In the genomic region with DNA sequence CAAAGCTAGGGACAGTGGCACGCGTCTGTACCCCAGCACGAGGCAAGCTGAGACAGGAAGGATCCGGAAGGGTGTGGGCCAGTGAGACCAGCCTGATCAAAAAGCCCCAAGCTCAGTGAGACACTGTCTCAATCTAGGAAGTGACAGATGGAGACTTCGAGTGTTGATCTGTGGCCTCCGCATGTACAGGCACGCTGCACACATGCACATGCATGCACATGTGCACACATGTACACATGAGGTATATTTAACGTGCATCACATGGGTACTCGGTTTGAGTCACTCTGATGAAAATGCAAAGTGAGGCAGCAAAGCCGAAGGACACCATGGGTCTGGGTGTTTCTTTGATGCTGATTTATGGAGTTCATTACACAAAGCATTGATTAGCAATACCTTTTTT, we compare ENCODE assay signal across 22 mouse cellular contexts.
DNase-seq lines count a peak whose midpoint lies in the region; ATAC-seq and TF ChIP-seq lines count a peak whose summit lies in the region.
"Had no signal": no experiment of that assay in that cellular context is flagged by ENCODE, and none has a peak within 500 bp of the region (broad histone marks: within the 10 kb centered on the region; RNA-seq: fewer than 3 reads in every experiment).

No protein-coding gene starts in this region.

- in situ Hi-C loops in CH12.LX (cut with MboI; ENCODE audit: low pct_ligation_motif_present, low pct_unique_long_range_greater_than_20kb, low sequenced_read_pairs): no loop called here

- no peak for TF ChIP-seq EP300 in CH12.LX (IDR thresholded peaks at IDR 0.05; ENCODE audit: low read length)

- TF ChIP-seq POLR2A in CH12.LX (IDR thresholded peaks at IDR 0.05; ENCODE audit: low read depth, low read length): no peak

- no peaks in the 10 kb centered on the region for H3K36me3 ChIP-seq in hindbrain, embryonic 15.5 days
- H3K36me3 ChIP-seq in hindbrain, embryonic 10.5 days: no peaks in the 10 kb centered on the region
- H3K36me3 ChIP-seq in CH12.LX (replicated peaks in 1 of 2; ENCODE audit: control insufficient read depth in 1 of 2, insufficient read depth in 1 of 2, low read length in 1 of 2): no peaks in the 10 kb centered on the region
- H3K36me3 ChIP-seq in kidney, embryonic 14.5 days (ENCODE audit: control insufficient read depth, insufficient read depth, low read length): no peaks in the 10 kb centered on the region
- H3K36me3 ChIP-seq: G1E had no signal

- H3K79me2 ChIP-seq in CH12.LX (replicated peaks; ENCODE audit: control insufficient read depth, extremely low read depth, insufficient read depth, poor library complexity, severe bottlenecking): no peaks in the 10 kb centered on the region

- peaks cover 6% of the 10 kb centered on the region; the same call in 1 of the 2 replicates for H3K4me1 ChIP-seq in hindbrain, embryonic 15.5 days (replicated peaks)
- H3K4me1 ChIP-seq in hindbrain, embryonic 10.5 days (replicated peaks): no peaks in the 10 kb centered on the region
- H3K4me1 ChIP-seq in CH12.LX (ENCODE audit: control insufficient read depth in 1 of 2, insufficient read depth in 2 of 2): peaks cover 15 to 19% of the 10 kb centered on the region in 2 experiments
- H3K4me1 ChIP-seq in kidney, embryonic 14.5 days (ENCODE audit: control insufficient read depth, insufficient read depth, low read length): no peaks in the 10 kb centered on the region

- no peaks in the 10 kb centered on the region for H3K27me3 ChIP-seq in hindbrain, embryonic 15.5 days
- H3K27me3 ChIP-seq in hindbrain, embryonic 10.5 days (ENCODE audit: insufficient read depth, poor library complexity, severe bottlenecking): no peaks in the 10 kb centered on the region
- H3K27me3 ChIP-seq in CH12.LX (replicated peaks): no peaks in the 10 kb centered on the region
- H3K27me3 ChIP-seq in kidney, embryonic 14.5 days (ENCODE audit: control insufficient read depth, insufficient read depth, low read length): no peaks in the 10 kb centered on the region
- H3K27me3 ChIP-seq: Patski had no signal

- dilution Hi-C loops in CH12.LX (cut with MboI; ENCODE audit: extremely low pct_ligation_motif_present, extremely low pct_unique_long_range_greater_than_20kb, low sequenced_read_pairs): no loop called here

- DNase-seq in heart, adult 11 months: peak; percentile 63
- DNase-seq in heart, postnatal 25 days (ENCODE audit: low spot score): no peak
- no peak for DNase-seq in hindbrain, embryonic 10.5 days (ENCODE audit: low spot score)
- DNase-seq in layer of hippocampus, adult 2 months (ENCODE audit: low spot score in 2 of 2): no peak
- DNase-seq in layer of hippocampus, adult 11-12 months (ENCODE audit: low spot score): no peak
- DNase-seq in CH12.LX (ENCODE audit: extremely low read depth): no peak
- DNase-seq: adrenal gland, adult 2 months; adrenal gland, adult 8-10 months; adrenal gland, postnatal 10 days; adrenal gland, postnatal 14 days; adrenal gland, postnatal 25 days; adrenal gland, postnatal 36 days; B cell, adult 2 months; cerebellum, adult 11 months; cerebellum, adult 11-12 months; cerebellum, adult 18-20 months had no signal

- ATAC-seq in hindbrain, embryonic 15.5 days (ENCODE audit: low FRiP score, low read depth): peak; percentile 56; the same call in 1 of the 2 replicates
- no peak for ATAC-seq in kidney, embryonic 14.5 days (ENCODE audit: low FRiP score, low TSS enrichment)
- ATAC-seq: activated CD4-positive, CD25-positive, alpha-beta regulatory T cell, adult 4 months; CD4-positive, CD25-positive, alpha-beta regulatory T cell, adult 4 months; Patski had no signal

- H3K4me3 ChIP-seq in hindbrain, embryonic 15.5 days: no peak overlapping the region
- no peak overlapping the region for H3K4me3 ChIP-seq in hindbrain, embryonic 10.5 days
- H3K4me3 ChIP-seq in layer of hippocampus, adult 2 months: no peak overlapping the region
- H3K4me3 ChIP-seq in CH12.LX (replicated peaks in 1 of 3; ENCODE audit: low read depth in 2 of 3, low read length in 2 of 3, poor library complexity in 1 of 3): no peak overlapping the region
- no peak overlapping the region for H3K4me3 ChIP-seq in kidney, embryonic 14.5 days (ENCODE audit: low read length)

- H3K27ac ChIP-seq in hindbrain, embryonic 15.5 days (replicated peaks): no peak overlapping the region
- H3K27ac ChIP-seq in hindbrain, embryonic 10.5 days: no peak overlapping the region
- peak overlapping the region; percentile 83 for H3K27ac ChIP-seq in layer of hippocampus, adult 2 months
- no peak overlapping the region for H3K27ac ChIP-seq in CH12.LX (ENCODE audit: insufficient read depth, low read depth)
- no peak overlapping the region for H3K27ac ChIP-seq in kidney, embryonic 14.5 days (ENCODE audit: low read depth, low read length)

- 89% methylated on average over 10 of the region's 10 CpGs for WGBS in hindbrain, embryonic 15.5 days
- 91% methylated on average over 10 of the region's 10 CpGs for WGBS in hindbrain, embryonic 10.5 days
- WGBS in kidney, embryonic 14.5 days: 85% methylated on average over 10 of the region's 10 CpGs

- intact Hi-C loops in heart, postnatal 25 days (cut with DNase I): no loop called here

- TF ChIP-seq RAD21 in CH12.LX (IDR thresholded peaks at IDR 0.05; ENCODE audit: low read depth, low read length): no peak

- TF ChIP-seq CTCF in layer of hippocampus, adult 2 months (conservative IDR thresholded peaks at IDR 0.05): no peak
- TF ChIP-seq CTCF in CH12.LX (conservative IDR thresholded peaks at IDR 0.05 in 1 of 2, IDR thresholded peaks at IDR 0.05 in 1 of 2; ENCODE audit: low read depth in 2 of 2, low read length in 2 of 2): no peak

- H3K4me2 ChIP-seq in hindbrain, embryonic 15.5 days: no peak overlapping the region
- no peak overlapping the region for H3K4me2 ChIP-seq in CH12.LX (ENCODE audit: insufficient read depth, low read depth, poor library complexity, severe bottlenecking)
- no peak overlapping the region for H3K4me2 ChIP-seq in kidney, embryonic 14.5 days (replicated peaks; ENCODE audit: low read depth, low read length)

- no peaks in the 10 kb centered on the region for H3K9me3 ChIP-seq in hindbrain, embryonic 15.5 days
- no peaks in the 10 kb centered on the region for H3K9me3 ChIP-seq in hindbrain, embryonic 10.5 days
- H3K9me3 ChIP-seq in CH12.LX (replicated peaks; ENCODE audit: low read length): no peaks in the 10 kb centered on the region
- H3K9me3 ChIP-seq in kidney, embryonic 14.5 days (ENCODE audit: control insufficient read depth, low read length): no peaks in the 10 kb centered on the region
- H3K9me3 ChIP-seq: G1E had no signal

- H3K9ac ChIP-seq in hindbrain, embryonic 15.5 days: no peak overlapping the region
- no peak overlapping the region for H3K9ac ChIP-seq in CH12.LX (ENCODE audit: insufficient read depth, low read depth)
- no peak overlapping the region for H3K9ac ChIP-seq in kidney, embryonic 14.5 days (ENCODE audit: low read depth, low read length)

TF ChIP-seq in CH12.LX, 34 proteins besides CTCF, POLR2A, EP300 and RAD21:
- TF ChIP-seq ELF1 (IDR thresholded peaks at IDR 0.05; ENCODE audit: low read depth, low read length) (no peak), BHLHE40 (IDR thresholded peaks at IDR 0.05; ENCODE audit: low read depth, low read length) (peak; percentile 62; the same call in 1 of the 2 replicates)
